Mouse (Mus musculus): ENCODE results near the gene Rdh16f1.
"Not testable (repeated sequence)": the region's sequence is repeated elsewhere in the genome, so short reads cannot be mapped to it uniquely, and the experiment has no call there.

Gene Rdh16f1

GRCm38 (mm10) chr10:127825386-127825785 lies 65.8 kb downstream of the Rdh16f1 start:
- DNase-seq (ENCODE audit: low read depth, low spot score) = peak; percentile 67

GRCm38 (mm10) chr10:127829121-127829520 lies 69.5 kb downstream of the Rdh16f1 start:
- DNase-seq (ENCODE audit: low read depth, low spot score) = peak; percentile 34

- DNase-seq (ENCODE audit: low read depth, low spot score) = not testable (repeated sequence)
Measured at GRCm38 (mm10) chr10:127834186-127834585, 74.6 kb downstream of the Rdh16f1 start.

- DNase-seq (ENCODE audit: low read depth, low spot score) = no peak
Measured at GRCm38 (mm10) chr10:127835292-127835691, 75.7 kb downstream of the Rdh16f1 start.

- not testable (repeated sequence) for DNase-seq (ENCODE audit: low read depth, low spot score)
Measured at GRCm38 (mm10) chr10:127837793-127838192, 78.2 kb downstream of the Rdh16f1 start.

GRCm38 (mm10) chr10:127838539-127838938 lies 79.0 kb downstream of the Rdh16f1 start:
- no peak for DNase-seq (ENCODE audit: low read depth, low spot score)

GRCm38 (mm10) chr10:127840776-127841175 lies 81.2 kb downstream of the Rdh16f1 start:
- no peak for DNase-seq (ENCODE audit: low read depth, low spot score)

Data from ZHBTc4 (cell line).